Mouse (Mus musculus) stomach, postnatal 0 days (tissue): Measurements from ENCODE around the gene Vmn2r28. TPM values are rescaled to one million over a fixed set of nuclear protein-coding genes. Genes with fewer than 3 reads are reported as not detected.
"Not testable (repeated sequence)": the region's sequence is repeated elsewhere in the genome, so short reads cannot be mapped to it uniquely, and the experiment has no call there.

ENCODE experiments used
- ATAC-seq: fragments of 200-750 bp; cut with Nextera tagmentation; 2 replicates; pipeline ENCODE4 v1.8.0; 2017; ENCODE audit not compliant: low FRiP score, low TSS enrichment
- DNase-seq: peaks from one replicate; pipeline ENCODE4 v3.0.0-alpha.2; 2016; ENCODE audit warnings: low spot score
- H3K27ac ChIP-seq: fragments of 300-500 bp; sonication (generic); replicated peaks from 2 replicates; pipeline ENCODE4 v1.5.1; 2014; ENCODE audit warnings: mild to moderate bottlenecking, control low read depth
- H3K27me3 ChIP-seq: fragments of 300-500 bp; sonication (generic); 2 replicates; pipeline ENCODE4 v1.6.1; 2014; ENCODE audit warnings: low read length; ENCODE audit not compliant: control insufficient read depth, insufficient read depth
- H3K36me3 ChIP-seq: fragments of 300-500 bp; sonication (generic); 2 replicates; pipeline ENCODE4 v1.6.1; 2014; ENCODE audit warnings: low read length, mixed read lengths; ENCODE audit not compliant: control insufficient read depth, insufficient read depth
- H3K4me1 ChIP-seq: fragments of 300-500 bp; sonication (generic); replicated peaks from 2 replicates; pipeline ENCODE4 v1.6.1; 2014; ENCODE audit warnings: antibody characterized with exemption; ENCODE audit not compliant: control insufficient read depth, insufficient read depth
- H3K4me2 ChIP-seq: fragments of 300-500 bp; sonication (generic); replicated peaks from 2 replicates; pipeline ENCODE4 v1.6.1; 2014; ENCODE audit warnings: low read depth, mild to moderate bottlenecking, control low read depth, moderate library complexity
- H3K4me3 ChIP-seq: fragments of 300-500 bp; sonication (generic); 2 replicates; pipeline ENCODE4 v1.5.1; 2014; ENCODE audit warnings: low read depth, low read length, control low read depth
- H3K9ac ChIP-seq: fragments of 300-500 bp; sonication (generic); 2 replicates; pipeline ENCODE4 v1.6.1; 2014; ENCODE audit warnings: mild to moderate bottlenecking, low read length, control low read depth, mixed read lengths
- H3K9me3 ChIP-seq: fragments of 300-500 bp; sonication (generic); 2 replicates; pipeline ENCODE4 v1.6.1; 2016; ENCODE audit warnings: low read length; ENCODE audit not compliant: control insufficient read depth
- CTCF ChIP-seq: IDR thresholded peaks from 2 replicates; pipeline ENCODE4 v1.5.1; 2016; ENCODE audit warnings: antibody characterized with exemption, low read depth, mild to moderate bottlenecking, moderate library complexity
- EP300 ChIP-seq: optimal IDR thresholded peaks from 2 replicates; pipeline ENCODE3; 2016; ENCODE audit warnings: antibody characterized with exemption
- WGBS: fragments of 180-500 bp; shearing (Covaris S2); extraction: QIAGEN DNeasy Blood & Tissue Kit; methylation state at CpG from one replicate; pipeline ENCODE4 v1.1.7; 2014; 5-methylcytosine and 5-hydroxymethylcytosine counted together
- polyA plus RNA-seq: library from polyadenylated mRNA; unstranded; fragments of >200 nt; fragmentation: Nextera tagmentation; extraction: Ambion mirVana; gene quantifications from 2 replicates; pipeline ENCODE4 v1.2.1, GENCODE M21; 2015

The Vmn2r28 gene
- polyA plus RNA-seq, result not detected in 2 replicates

DNA sequence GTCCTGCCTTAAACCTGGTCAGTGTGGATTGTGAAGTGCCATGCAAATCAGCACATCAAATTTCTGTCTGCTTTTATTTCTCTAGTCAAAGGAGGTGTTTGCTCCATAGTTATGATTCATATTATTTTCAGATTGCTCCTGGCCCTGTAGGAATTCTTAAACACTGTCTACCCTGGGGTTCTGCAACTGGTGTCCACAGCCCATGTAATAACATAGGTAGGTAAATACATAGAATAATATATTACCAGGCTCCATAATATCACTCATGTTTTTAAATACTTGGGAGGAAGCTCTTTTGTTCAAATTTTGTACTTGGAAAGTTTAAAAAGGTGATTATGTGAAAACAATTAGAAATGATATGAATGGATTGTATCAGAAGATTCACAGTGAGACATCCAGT, at the start of gene Vmn2r28:
Vmn2r28 (minus strand) TSS at position 101 of the 400 bp plus-strand sequence.
- H3K27me3 ChIP-seq, H3K4me3 ChIP-seq, H3K27ac ChIP-seq, H3K4me2 ChIP-seq, H3K9me3 ChIP-seq, H3K9ac ChIP-seq, H3K36me3 ChIP-seq, ATAC-seq, H3K4me1 ChIP-seq, DNase-seq: not testable (repeated sequence)

- H3K4me2 ChIP-seq, result not testable (repeated sequence)
- WGBS, result 50% methylated on average over 3 of the region's 3 CpGs
These were observed 47.1 kb upstream of the Vmn2r28 start for GRCm38 (mm10) chr7:5540770-5541436.

GRCm38 (mm10) chr7:5456674-5457073, 37.1 kb downstream of the Vmn2r28 start, which contains the start of gene Vmn1r59:
TSS of gene Vmn1r59 (minus strand) at chr7:5456774.
- Histone ChIP-seq H3K27ac (no peak within 1 kb of the TSS), H3K36me3 (no peaks in the 10 kb centered on the region), H3K4me2 (no peak within 1 kb of the TSS), H3K9ac (no peak within 1 kb of the TSS), H3K9me3 (no peaks in the 10 kb centered on the region), H3K27me3 (no peaks in the 10 kb centered on the region), H3K4me3 (no peak within 1 kb of the TSS), H3K4me1 (no peaks in the 10 kb centered on the region)
- no peak for TF ChIP-seq EP300
- TF ChIP-seq CTCF, result no peak
- ATAC-seq, result no peak
- no peak for DNase-seq

More at GRCm38 (mm10) chr7:5540770-5541436, 47.1 kb upstream of the Vmn2r28 start:
- not testable (repeated sequence) for H3K36me3 ChIP-seq, H3K4me1 ChIP-seq, ATAC-seq, DNase-seq, H3K27ac ChIP-seq, H3K27me3 ChIP-seq, H3K9me3 ChIP-seq, H3K9ac ChIP-seq, H3K4me3 ChIP-seq

DNA sequence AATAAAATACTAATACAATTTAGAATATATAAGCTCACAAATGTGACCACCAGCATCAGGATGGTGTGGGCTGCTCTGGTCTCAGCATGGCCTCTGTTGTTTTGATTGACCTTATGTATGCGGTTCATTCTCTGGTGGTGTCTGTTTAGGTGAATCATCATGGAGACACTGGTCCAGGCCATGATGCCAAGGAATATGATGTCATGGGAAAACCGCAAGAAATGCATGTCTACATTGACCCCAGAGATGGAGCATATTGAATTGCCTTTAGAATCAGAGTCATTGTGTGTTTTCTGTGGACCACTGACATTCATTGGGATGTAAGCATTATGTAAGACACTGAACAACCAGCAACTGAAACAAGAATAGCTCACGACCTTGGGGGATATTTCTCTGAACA, 39.7 kb downstream of the Vmn2r28 start:
- not testable (repeated sequence) for H3K4me3 ChIP-seq, H3K27me3 ChIP-seq, H3K9me3 ChIP-seq, H3K4me1 ChIP-seq, H3K9ac ChIP-seq, H3K27ac ChIP-seq, DNase-seq, ATAC-seq, H3K36me3 ChIP-seq, H3K4me2 ChIP-seq
- WGBS, result 67% methylated on average over 3 of the region's 3 CpGs

- Histone ChIP-seq H3K4me2 (no peak overlapping the region), H3K27me3 (no peaks in the 10 kb centered on the region), H3K27ac (no peak overlapping the region), H3K36me3 (no peaks in the 10 kb centered on the region), H3K9me3 (no peaks in the 10 kb centered on the region), H3K9ac (no peak overlapping the region), H3K4me1 (no peaks in the 10 kb centered on the region), H3K4me3 (no peak overlapping the region)
- TF ChIP-seq EP300 (no peak), CTCF (no peak)
- ATAC-seq (no peak), DNase-seq (no peak)
These were observed 45.1 kb downstream of the Vmn2r28 start for GRCm38 (mm10) chr7:5448627-5449026.

Other genes starting within 250 kb of the Vmn2r28 start
- gene Gm5065, start 143.4 kb downstream of the Vmn2r28 start, polyA plus RNA-seq, result not detected in 2 replicates
- gene Nlrp2, start 142.9 kb downstream of the Vmn2r28 start, polyA plus RNA-seq, result 0.04 TPM in 1 of 2 replicates, not detected in the other
- gene Vmn1r58, start 80.6 kb downstream of the Vmn2r28 start, polyA plus RNA-seq, result 0.02 TPM in 1 of 2 replicates, not detected in the other
- gene Vmn1r59, start 37.2 kb downstream of the Vmn2r28 start, polyA plus RNA-seq, result not detected in 2 replicates
- not detected in 2 replicates for gene Vmn1r60, start 53.4 kb upstream of the Vmn2r28 start, polyA plus RNA-seq
- not detected in 2 replicates for gene Vmn1r61, start 119.3 kb upstream of the Vmn2r28 start, polyA plus RNA-seq
- not detected in 2 replicates for gene Vmn1r62, start 179.7 kb upstream of the Vmn2r28 start, polyA plus RNA-seq